Mouse (Mus musculus) urinary bladder, adult 18-20 months (tissue): Measurements from ENCODE around the gene Vmn2r75.
"Not testable (repeated sequence)": the region's sequence is repeated elsewhere in the genome, so short reads cannot be mapped to it uniquely, and the experiment has no call there.

Source experiments
- DNase-seq, 2 experiments: peaks; one replicate each; pipeline ENCODE4 v3.0.0; 2022; ENCODE audit warnings: low spot score in 2 of 2, mixed read lengths in 2 of 2

The Vmn2r75 gene

GRCm38 (mm10) chr7:86171678-86172077 is at the start of gene Vmn2r75:
TSS of gene Vmn2r75 (minus strand) at chr7:86171778.
- DNase-seq, result not testable (repeated sequence)

- DNase-seq, result no peak
These were observed 39.8 kb upstream of the Vmn2r75 start for GRCm38 (mm10) chr7:86211345-86211744.
